Mouse (Mus musculus) thymus, postnatal 14 days (tissue): ENCODE data around the gene Rtn4rl1.

Experiments
- DNase-seq: peaks from one replicate; pipeline ENCODE4 v3.0.0; 2021

Gene Rtn4rl1

GRCm38 (mm10) chr11:75257056-75257648 is 63.6 kb downstream of the Rtn4rl1 start:
- no peak for DNase-seq

GRCm38 (mm10) chr11:75259416-75259815 is 65.8 kb downstream of the Rtn4rl1 start:
- no peak for DNase-seq

- DNase-seq = no peak
Measured at GRCm38 (mm10) chr11:75259996-75260561, 66.5 kb downstream of the Rtn4rl1 start.

GRCm38 (mm10) chr11:75261016-75261415 is 67.4 kb downstream of the Rtn4rl1 start:
- no peak for DNase-seq

GRCm38 (mm10) chr11:75261730-75262129 is 68.1 kb downstream of the Rtn4rl1 start:
- DNase-seq = no peak

GRCm38 (mm10) chr11:75262181-75262580 is 68.6 kb downstream of the Rtn4rl1 start:
- no peak for DNase-seq

- no peak for DNase-seq
Measured at GRCm38 (mm10) chr11:75262791-75263190, 69.2 kb downstream of the Rtn4rl1 start.

GRCm38 (mm10) chr11:75263274-75263963 is 69.8 kb downstream of the Rtn4rl1 start:
- no peak for DNase-seq

GRCm38 (mm10) chr11:75263964-75264312 is 70.4 kb downstream of the Rtn4rl1 start:
- no peak for DNase-seq

GRCm38 (mm10) chr11:75264550-75264949 is 71.0 kb downstream of the Rtn4rl1 start:
- no peak for DNase-seq

- no peak for DNase-seq
Measured at GRCm38 (mm10) chr11:75265545-75265944, 72.0 kb downstream of the Rtn4rl1 start.

GRCm38 (mm10) chr11:75267826-75268281 is 74.3 kb downstream of the Rtn4rl1 start:
- DNase-seq = no peak

- no peak for DNase-seq
Measured at GRCm38 (mm10) chr11:75268492-75268891, 74.9 kb downstream of the Rtn4rl1 start.

- no peak for DNase-seq
Measured at GRCm38 (mm10) chr11:75269213-75269612, 75.6 kb downstream of the Rtn4rl1 start.

- no peak for DNase-seq
Measured at GRCm38 (mm10) chr11:75270276-75270984, 76.8 kb downstream of the Rtn4rl1 start.

- DNase-seq = no peak
Measured at GRCm38 (mm10) chr11:75270985-75271434, 77.4 kb downstream of the Rtn4rl1 start.

- DNase-seq = no peak
Measured at GRCm38 (mm10) chr11:75273466-75273865, 79.9 kb downstream of the Rtn4rl1 start.

GRCm38 (mm10) chr11:75275035-75275434 is 81.5 kb downstream of the Rtn4rl1 start:
- no peak for DNase-seq

GRCm38 (mm10) chr11:75278115-75278514 is 84.5 kb downstream of the Rtn4rl1 start:
- no peak for DNase-seq

GRCm38 (mm10) chr11:75279013-75279341 is 85.4 kb downstream of the Rtn4rl1 start:
- DNase-seq = no peak

- DNase-seq = peak; percentile 66
Measured at GRCm38 (mm10) chr11:75279342-75280065, 85.9 kb downstream of the Rtn4rl1 start.

- DNase-seq = peak; percentile 54
Measured at GRCm38 (mm10) chr11:75280066-75280410, 86.5 kb downstream of the Rtn4rl1 start.

GRCm38 (mm10) chr11:75280435-75281001 is 86.9 kb downstream of the Rtn4rl1 start:
- peak; percentile 19 for DNase-seq
